Mouse (Mus musculus) frontal cortex, postnatal 25 days (tissue): ENCODE data around the gene Nfatc2ip.

Source experiments
- DNase-seq, 2 experiments: peaks; one replicate each; pipeline ENCODE4 v3.0.0; 2022; ENCODE audit warnings: low spot score in 2 of 2

Nfatc2ip gene

GRCm38 (mm10) chr7:126355847-126356597 lies 40.5 kb downstream of the Nfatc2ip start:
- no peak for DNase-seq

- no peak for DNase-seq
Observed at GRCm38 (mm10) chr7:126354738-126355614, 41.6 kb downstream of the Nfatc2ip start.

GRCm38 (mm10) chr7:126353994-126354365 lies 42.6 kb downstream of the Nfatc2ip start:
- DNase-seq = no peak

GRCm38 (mm10) chr7:126353251-126353993 lies 43.1 kb downstream of the Nfatc2ip start:
- no peak for DNase-seq

GRCm38 (mm10) chr7:126351419-126351951 lies 45.1 kb downstream of the Nfatc2ip start:
- no peak for DNase-seq

GRCm38 (mm10) chr7:126350748-126351418 lies 45.7 kb downstream of the Nfatc2ip start:
- DNase-seq = no peak

GRCm38 (mm10) chr7:126348293-126348692 lies 48.2 kb downstream of the Nfatc2ip start:
- no peak for DNase-seq

- no peak for DNase-seq
Observed at GRCm38 (mm10) chr7:126347098-126347497, 49.4 kb downstream of the Nfatc2ip start.

- DNase-seq = no peak
Observed at GRCm38 (mm10) chr7:126345969-126346368, 50.6 kb downstream of the Nfatc2ip start.

- DNase-seq = no peak
Observed at GRCm38 (mm10) chr7:126345557-126345956, 51.0 kb downstream of the Nfatc2ip start.

- DNase-seq = no peak
Observed at GRCm38 (mm10) chr7:126340896-126341295, 55.6 kb downstream of the Nfatc2ip start.

- no peak for DNase-seq
Observed at GRCm38 (mm10) chr7:126340206-126340618, 56.3 kb downstream of the Nfatc2ip start.

- no peak for DNase-seq
Observed at GRCm38 (mm10) chr7:126339521-126339971, 57.0 kb downstream of the Nfatc2ip start.

- no peak for DNase-seq
Observed at GRCm38 (mm10) chr7:126338906-126339305, 57.6 kb downstream of the Nfatc2ip start.

GRCm38 (mm10) chr7:126335556-126335955 lies 61.0 kb downstream of the Nfatc2ip start:
- DNase-seq = no peak
